Mouse (Mus musculus): ENCODE measurements around the gene Krt77.

- TF ChIP-seq CTCF (IDR thresholded peaks at IDR 0.05; ENCODE audit: low read depth, low read length) (no peak), POLR2A (IDR thresholded peaks at IDR 0.05; ENCODE audit: insufficient read depth, low read length) (no peak), EP300 (IDR thresholded peaks at IDR 0.05; ENCODE audit: insufficient read depth, low read depth, low read length) (no peak)
These were observed 8.5 kb upstream of the Krt77 start for GRCm38 (mm10) chr15:101878041-101878440.

Data from ES-Bruce4 (cell line).